Mouse (Mus musculus) T-helper 17 cell (primary cell): Measurements from ENCODE around the gene Ndufaf7.

Experiments
- in situ Hi-C, 2 experiments: fragments of 300-600 bp; cut with MboI, MseI; formaldehyde crosslinking; loops; 1 replicate in 1 of 2; 2 replicates in 1 of 2; pipeline ENCODE4 v1.15.1; 2025; ENCODE audit warnings: high pct_unique_total_duplicates in 2 of 2

Gene Ndufaf7

GRCm38 (mm10) chr17:78936466-78937228, at the start of gene Ndufaf7, which contains the start of gene Cebpz:
Ndufaf7 (plus strand) TSS chr17:78937136.
Cebpz (minus strand) TSS chr17:78937066.
- in situ Hi-C loops: loop anchor here in 1 of 2 experiments (10.0 kb wide), 1 partner anchor 418 kb away; the partner anchor contains the start of gene Cdc42ep3

- in situ Hi-C loops: loop anchor here in 1 of 2 experiments (10.0 kb wide), 1 partner anchor 686 kb away; no protein-coding TSS in a partner anchor
Observed at GRCm38 (mm10) chr17:78888554-78888953, 48.4 kb upstream of the Ndufaf7 start.

- in situ Hi-C loops: loop anchor here in 1 of 2 experiments (10.0 kb wide), 1 partner anchor 686 kb away; no protein-coding TSS in a partner anchor
Observed at GRCm38 (mm10) chr17:78889184-78889583, 47.8 kb upstream of the Ndufaf7 start.

GRCm38 (mm10) chr17:78891020-78891419, 45.9 kb upstream of the Ndufaf7 start:
- in situ Hi-C loops: loop anchor here in 1 of 2 experiments (10.0 kb wide), 1 partner anchor 684 kb away; no protein-coding TSS in a partner anchor

GRCm38 (mm10) chr17:78894991-78895390, 41.9 kb upstream of the Ndufaf7 start:
- in situ Hi-C loops: loop anchor here in 1 of 2 experiments (10.0 kb wide), 1 partner anchor 680 kb away; no protein-coding TSS in a partner anchor

- in situ Hi-C loops: loop anchor here in 1 of 2 experiments (10.0 kb wide), 1 partner anchor 679 kb away; no protein-coding TSS in a partner anchor
Observed at GRCm38 (mm10) chr17:78895394-78895793, 41.5 kb upstream of the Ndufaf7 start.

- in situ Hi-C loops: no loop called here
Observed at GRCm38 (mm10) chr17:78903158-78903557, 33.8 kb upstream of the Ndufaf7 start.

GRCm38 (mm10) chr17:78906892-78907291, 30.0 kb upstream of the Ndufaf7 start, which contains the start of gene Sult6b1:
Sult6b1 (minus strand) TSS chr17:78906992.
- in situ Hi-C loops: no loop called here

GRCm38 (mm10) chr17:78909374-78909773, 27.6 kb upstream of the Ndufaf7 start:
- in situ Hi-C loops: no loop called here

GRCm38 (mm10) chr17:78912861-78913281, 24.1 kb upstream of the Ndufaf7 start:
- in situ Hi-C loops: loop anchor here in 1 of 2 experiments (10.0 kb wide), 1 partner anchor 178 kb away; the partner anchor contains the start of gene Strn

- in situ Hi-C loops: loop anchor here in 1 of 2 experiments (10.0 kb wide), 1 partner anchor 179 kb away; the partner anchor contains the start of gene Strn
Observed at GRCm38 (mm10) chr17:78913921-78914320, 23.0 kb upstream of the Ndufaf7 start.

GRCm38 (mm10) chr17:78915772-78916171, 21.2 kb upstream of the Ndufaf7 start:
- in situ Hi-C loops: loop anchor here in 1 of 2 experiments (5.0 to 10.0 kb wide), 2 partner anchors 78 to 181 kb away; partner anchors contain the start of genes Gpatch11, Heatr5b and Strn

GRCm38 (mm10) chr17:78916369-78916813, 20.5 kb upstream of the Ndufaf7 start, which contains the start of gene Cebpzos:
Cebpzos (plus strand) TSS chr17:78916500.
- in situ Hi-C loops: loop anchor here in 1 of 2 experiments (5.0 to 10.0 kb wide), 2 partner anchors 79 to 182 kb away; partner anchors contain the start of genes Gpatch11, Heatr5b and Strn

GRCm38 (mm10) chr17:78916899-78917298, 20.0 kb upstream of the Ndufaf7 start:
- in situ Hi-C loops: loop anchor here in 1 of 2 experiments (5.0 to 10.0 kb wide), 2 partner anchors 80 to 182 kb away; partner anchors contain the start of genes Gpatch11, Heatr5b and Strn

GRCm38 (mm10) chr17:78917696-78918095, 19.2 kb upstream of the Ndufaf7 start:
- in situ Hi-C loops: loop anchor here in 1 of 2 experiments (5.0 to 10.0 kb wide), 2 partner anchors 80 to 183 kb away; partner anchors contain the start of genes Gpatch11, Heatr5b and Strn

- in situ Hi-C loops: loop anchor here in 1 of 2 experiments (10.0 kb wide), 1 partner anchor 419 kb away; the partner anchor contains the start of gene Cdc42ep3
Observed at GRCm38 (mm10) chr17:78935857-78936256, 1.1 kb upstream of the Ndufaf7 start.

GRCm38 (mm10) chr17:78937229-78937853, 405 bp downstream of the Ndufaf7 start:
- in situ Hi-C loops: loop anchor here in 1 of 2 experiments (10.0 kb wide), 1 partner anchor 417 kb away; the partner anchor contains the start of gene Cdc42ep3

- in situ Hi-C loops: loop anchor here in 1 of 2 experiments (10.0 kb wide), 1 partner anchor 416 kb away; the partner anchor contains the start of gene Cdc42ep3
Observed at GRCm38 (mm10) chr17:78938927-78939326, 2.0 kb downstream of the Ndufaf7 start.

- in situ Hi-C loops: no loop called here
Observed at GRCm38 (mm10) chr17:78942579-78942978, 5.6 kb downstream of the Ndufaf7 start.

- in situ Hi-C loops: no loop called here
Observed at GRCm38 (mm10) chr17:78951225-78951624, 14.3 kb downstream of the Ndufaf7 start.

GRCm38 (mm10) chr17:78952070-78952469, 15.1 kb downstream of the Ndufaf7 start:
- in situ Hi-C loops: no loop called here
